Mouse (Mus musculus) heart, embryonic 12.5 days (tissue): ENCODE measurements around the gene Phgr1. TPM values are rescaled to one million over a fixed set of nuclear protein-coding genes. Genes with fewer than 3 reads are reported as not detected.
A peak's percentile ranks its signal among the peaks of the same experiment; 100 is the strongest.

Experiments used
- ATAC-seq: fragments of 200-750 bp; cut with Nextera tagmentation; 2 replicates; pipeline ENCODE4 v1.8.0; 2017; ENCODE audit warnings: moderate TSS enrichment, moderate library complexity; ENCODE audit not compliant: insufficient number of reproducible peaks, low FRiP score
- H3K27ac ChIP-seq: fragments of 300-500 bp; sonication (generic); 2 replicates; pipeline ENCODE4 v1.5.1; 2016; ENCODE audit warnings: mild to moderate bottlenecking, moderate library complexity; ENCODE audit not compliant: poor library complexity, severe bottlenecking
- H3K27me3 ChIP-seq: fragments of 300-500 bp; sonication (generic); replicated peaks from 2 replicates; pipeline ENCODE4 v1.6.1; 2016; ENCODE audit warnings: mild to moderate bottlenecking, moderate library complexity
- H3K36me3 ChIP-seq: fragments of 300-500 bp; sonication (generic); 2 replicates; pipeline ENCODE4 v1.6.1; 2016; ENCODE audit warnings: mild to moderate bottlenecking, moderate library complexity
- H3K4me1 ChIP-seq: fragments of 300-500 bp; sonication (generic); replicated peaks from 2 replicates; pipeline ENCODE4 v1.6.1; 2016; ENCODE audit warnings: mild to moderate bottlenecking
- H3K4me2 ChIP-seq: fragments of 300-500 bp; sonication (generic); 2 replicates; pipeline ENCODE4 v1.6.1; 2016; ENCODE audit warnings: mild to moderate bottlenecking, moderate library complexity
- H3K4me3 ChIP-seq: fragments of 300-500 bp; sonication (generic); 2 replicates; pipeline ENCODE4 v1.5.1; 2016; ENCODE audit warnings: mild to moderate bottlenecking
- H3K9ac ChIP-seq: fragments of 300-500 bp; sonication (generic); 2 replicates; pipeline ENCODE4 v1.6.1; 2016; ENCODE audit warnings: mild to moderate bottlenecking, moderate library complexity
- H3K9me3 ChIP-seq: fragments of 300-500 bp; sonication (generic); replicated peaks from 2 replicates; pipeline ENCODE4 v1.6.1; 2016; ENCODE audit warnings: mild to moderate bottlenecking, moderate library complexity
- WGBS: fragments of 180-500 bp; shearing (Covaris S2); methylation state at CpG from one replicate; pipeline ENCODE4 v1.1.7; 2016; 5-methylcytosine and 5-hydroxymethylcytosine counted together
- polyA plus RNA-seq: library from polyadenylated mRNA; unstranded; fragments of >200 nt; fragmentation: Nextera tagmentation; extraction: Ambion mirVana; gene quantifications from 2 replicates; pipeline ENCODE4 v1.2.1, GENCODE M21; 2016

The Phgr1 gene
- polyA plus RNA-seq, 1 experiment from 2014 or later: not detected

DNA sequence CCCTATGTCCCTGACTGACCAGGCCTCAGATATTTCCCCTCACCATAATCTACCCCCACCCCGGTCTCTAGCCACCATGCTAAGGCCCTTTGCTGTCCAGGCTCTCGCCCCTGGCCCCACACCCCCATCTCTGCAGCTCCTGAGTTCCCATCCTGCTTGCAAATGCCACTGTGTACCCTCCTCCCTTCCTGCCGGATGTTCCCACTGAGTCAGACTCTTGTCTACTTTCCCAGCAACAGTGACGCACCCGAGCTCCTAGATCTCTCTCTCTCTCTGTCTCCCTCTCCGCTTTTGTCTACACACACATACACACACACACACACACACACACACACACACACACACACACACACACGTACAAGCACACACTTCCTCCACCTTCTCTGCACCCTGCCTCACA lies 9.1 kb upstream of the Phgr1 start:
- Histone ChIP-seq H3K27me3 (peaks cover under 1% of the 10 kb centered on the region; the same call in 1 of the 2 replicates), H3K9ac (0 out of 2 replicates have a peak overlapping the region, but pooled peaks have one; percentile 18), H3K36me3 (peaks cover 5% of the 10 kb centered on the region; the same call in 1 of the 2 replicates), H3K4me3 (no peak overlapping the region), H3K4me1 (peaks cover 56% of the 10 kb centered on the region), H3K4me2 (no peak overlapping the region), H3K27ac (peak overlapping the region; percentile 96), H3K9me3 (no peaks in the 10 kb centered on the region)
- peak; percentile 33; the same call in 1 of the 2 replicates for ATAC-seq
- WGBS: 53% methylated on average over 7 of the region's 7 CpGs

DNA sequence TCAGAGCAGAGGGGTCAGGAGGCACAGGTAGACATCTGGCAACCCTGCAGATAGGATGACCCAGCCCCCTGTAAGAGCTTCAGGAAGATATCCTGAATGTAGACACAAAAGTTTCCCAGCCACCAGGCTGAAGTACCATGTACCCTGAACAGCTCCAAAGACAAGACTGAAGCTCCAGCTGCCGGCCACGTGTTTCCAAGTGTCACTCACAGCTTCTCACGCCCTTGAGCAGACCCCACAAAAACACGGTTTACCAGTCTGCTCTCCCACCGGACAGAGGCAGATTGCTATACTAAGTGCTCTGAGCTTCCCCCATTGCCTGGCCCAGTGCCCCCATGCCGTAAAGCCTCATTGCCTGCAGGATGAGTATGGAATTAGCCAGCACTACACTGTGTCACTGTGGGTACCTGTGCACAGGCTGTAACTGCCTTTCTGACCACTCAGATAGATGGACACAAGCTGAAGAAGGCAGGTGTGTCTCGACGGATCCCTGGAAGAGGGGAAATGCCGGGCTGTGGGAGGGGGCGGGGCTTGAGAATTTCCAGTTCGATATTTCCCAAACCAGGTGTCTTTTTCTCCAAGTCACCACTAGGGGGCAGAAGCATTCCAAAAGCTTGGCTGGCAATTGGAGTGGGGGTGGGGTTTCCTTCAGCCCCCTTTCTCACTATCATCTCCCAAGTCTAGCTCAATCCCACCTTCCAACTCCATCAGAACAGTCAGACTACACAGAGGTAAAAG lies 8.3 kb upstream of the Phgr1 start:
- H3K27ac ChIP-seq: peak overlapping the region; percentile 6; the same call in 1 of the 2 replicates
- H3K9ac ChIP-seq: no peak overlapping the region
- 17% methylated on average over 11 of the region's 11 CpGs for WGBS
- no peak overlapping the region for H3K4me3 ChIP-seq
- peaks cover 54% of the 10 kb centered on the region for H3K4me1 ChIP-seq
- H3K9me3 ChIP-seq: no peaks in the 10 kb centered on the region
- no peak for ATAC-seq
- H3K27me3 ChIP-seq: no peaks in the 10 kb centered on the region
- 0 out of 2 replicates have a peak, but pooled peaks cover 1% of the 10 kb centered on the region for H3K36me3 ChIP-seq
- H3K4me2 ChIP-seq: peak overlapping the region; percentile 28

- no peak overlapping the region for H3K9ac ChIP-seq
- H3K4me2 ChIP-seq: no peak overlapping the region
- no peak for ATAC-seq
- peaks cover 49% of the 10 kb centered on the region for H3K4me1 ChIP-seq
- WGBS: 83% methylated on average over 5 of the region's 5 CpGs
- no peak overlapping the region for H3K4me3 ChIP-seq
- H3K36me3 ChIP-seq: no peaks in the 10 kb centered on the region
- H3K27me3 ChIP-seq: no peaks in the 10 kb centered on the region
- no peak overlapping the region for H3K27ac ChIP-seq
- no peaks in the 10 kb centered on the region for H3K9me3 ChIP-seq
These were observed 7.7 kb upstream of the Phgr1 start for GRCm38 (mm10) chr2:118764875-118765274.

- 67% methylated on average over 10 of the region's 10 CpGs for WGBS
- ATAC-seq: no peak
- Histone ChIP-seq H3K4me1 (peaks cover 35% of the 10 kb centered on the region), H3K36me3 (no peaks in the 10 kb centered on the region), H3K27me3 (no peaks in the 10 kb centered on the region), H3K4me3 (no peak overlapping the region), H3K27ac (no peak overlapping the region), H3K4me2 (no peak overlapping the region), H3K9ac (no peak overlapping the region), H3K9me3 (no peaks in the 10 kb centered on the region)
These were observed 6.2 kb upstream of the Phgr1 start for GRCm38 (mm10) chr2:118766041-118767033.

DNA sequence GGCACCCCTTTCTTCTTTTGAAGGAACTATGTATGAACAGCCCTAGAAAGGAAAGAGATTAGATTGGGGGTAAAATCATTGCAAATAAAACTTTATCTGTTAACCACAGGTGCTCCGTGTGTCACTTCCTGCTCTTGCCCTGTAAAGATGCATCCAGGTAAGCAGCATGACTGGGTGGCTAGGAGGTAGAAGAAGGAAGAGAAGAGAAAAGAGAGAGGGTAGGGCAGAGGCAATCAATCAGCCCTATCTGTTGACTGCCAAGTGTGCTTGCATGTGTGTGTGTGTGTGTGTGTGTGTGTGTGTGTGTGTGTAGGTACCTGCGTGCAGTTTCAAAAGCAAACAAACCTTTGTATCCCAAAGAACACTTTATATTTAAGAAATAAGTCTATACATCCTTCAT lies 2.0 kb downstream of the Phgr1 start:
- H3K9me3 ChIP-seq: no peaks in the 10 kb centered on the region
- H3K4me2 ChIP-seq: no peak overlapping the region
- no peak for ATAC-seq
- H3K4me3 ChIP-seq: no peak overlapping the region
- H3K9ac ChIP-seq: no peak overlapping the region
- H3K27ac ChIP-seq: no peak overlapping the region
- peaks cover 14% of the 10 kb centered on the region; the same call in 1 of the 2 replicates for H3K27me3 ChIP-seq
- WGBS: 78% methylated on average over 2 of the region's 2 CpGs
- H3K4me1 ChIP-seq: peaks cover 6% of the 10 kb centered on the region
- H3K36me3 ChIP-seq: no peaks in the 10 kb centered on the region

- H3K9ac ChIP-seq: no peak overlapping the region
- peaks cover 14% of the 10 kb centered on the region; the same call in 1 of the 2 replicates for H3K27me3 ChIP-seq
- WGBS: 77% methylated on average over 1 of the region's 1 CpGs
- no peak overlapping the region for H3K4me2 ChIP-seq
- no peaks in the 10 kb centered on the region for H3K36me3 ChIP-seq
- H3K27ac ChIP-seq: no peak overlapping the region
- no peak for ATAC-seq
- peaks cover 12% of the 10 kb centered on the region for H3K4me1 ChIP-seq
- no peaks in the 10 kb centered on the region for H3K9me3 ChIP-seq
- H3K4me3 ChIP-seq: no peak overlapping the region
These were observed 2.8 kb downstream of the Phgr1 start for GRCm38 (mm10) chr2:118775396-118775795.

DNA sequence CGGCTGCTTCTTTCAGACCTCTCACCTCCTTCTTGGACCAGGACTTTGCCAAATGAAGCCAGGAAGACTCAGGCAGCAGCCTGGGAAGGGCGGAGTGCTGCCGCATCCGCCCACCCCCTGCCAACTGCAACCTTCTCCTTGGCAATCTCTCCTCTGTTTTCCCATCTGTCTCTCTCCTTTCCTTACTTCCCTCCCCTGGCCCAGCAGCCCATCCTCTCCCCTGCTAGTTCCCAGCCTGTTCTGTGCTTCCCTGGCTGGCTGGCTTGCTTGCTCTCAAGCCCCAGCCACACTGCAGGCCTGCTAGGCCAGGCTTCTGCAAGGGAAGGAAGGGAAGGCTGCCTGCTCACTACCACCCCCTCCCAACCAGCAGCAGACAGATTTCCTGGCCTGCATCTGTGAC lies 3.3 kb downstream of the Phgr1 start:
- ATAC-seq: peak; percentile 20; the same call in 1 of the 2 replicates
- Histone ChIP-seq H3K27ac (no peak overlapping the region), H3K9ac (no peak overlapping the region), H3K36me3 (no peaks in the 10 kb centered on the region), H3K9me3 (no peaks in the 10 kb centered on the region), H3K4me3 (no peak overlapping the region), H3K4me1 (peaks cover 12% of the 10 kb centered on the region), H3K27me3 (peaks cover 15% of the 10 kb centered on the region; the same call in 1 of the 2 replicates), H3K4me2 (no peak overlapping the region)
- WGBS: 77% methylated on average over 3 of the region's 4 CpGs

- H3K4me2 ChIP-seq: no peak overlapping the region
- 59% methylated on average over 2 of the region's 2 CpGs for WGBS
- no peak overlapping the region for H3K27ac ChIP-seq
- no peak for ATAC-seq
- no peak overlapping the region for H3K9ac ChIP-seq
- H3K27me3 ChIP-seq: peaks cover 18% of the 10 kb centered on the region; the same call in 1 of the 2 replicates
- no peak overlapping the region for H3K4me3 ChIP-seq
- H3K4me1 ChIP-seq: peaks cover 12% of the 10 kb centered on the region
- no peaks in the 10 kb centered on the region for H3K36me3 ChIP-seq
- no peaks in the 10 kb centered on the region for H3K9me3 ChIP-seq
These were observed 3.7 kb downstream of the Phgr1 start for GRCm38 (mm10) chr2:118776295-118776694.

GRCm38 (mm10) chr2:118778418-118778817 lies 5.8 kb downstream of the Phgr1 start:
- Histone ChIP-seq H3K27ac (no peak overlapping the region), H3K4me1 (peaks cover 12% of the 10 kb centered on the region), H3K9me3 (no peaks in the 10 kb centered on the region), H3K4me3 (no peak overlapping the region), H3K27me3 (peaks cover 9% of the 10 kb centered on the region; the same call in 1 of the 2 replicates), H3K9ac (no peak overlapping the region), H3K4me2 (no peak overlapping the region), H3K36me3 (no peaks in the 10 kb centered on the region)
- 66% methylated on average over 4 of the region's 4 CpGs for WGBS
- no peak for ATAC-seq

- Histone ChIP-seq H3K4me3 (peak overlapping the region; percentile 42), H3K9me3 (no peaks in the 10 kb centered on the region), H3K4me2 (peak overlapping the region; percentile 73), H3K36me3 (no peaks in the 10 kb centered on the region), H3K27me3 (peaks cover 9% of the 10 kb centered on the region; the same call in 1 of the 2 replicates), H3K27ac (no peak overlapping the region), H3K4me1 (peaks cover 12% of the 10 kb centered on the region), H3K9ac (peak overlapping the region; percentile 27; the same call in 1 of the 2 replicates)
- 9% methylated on average over 10 of the region's 10 CpGs for WGBS
- no peak for ATAC-seq
These were observed 6.5 kb downstream of the Phgr1 start for GRCm38 (mm10) chr2:118779065-118779464.
